Mouse (Mus musculus) midbrain, embryonic 16.5 days (tissue): Measurements from ENCODE around the gene Bves. TPM values are rescaled to one million over a fixed set of nuclear protein-coding genes. Genes with fewer than 3 reads are reported as not detected.
A peak's percentile ranks its signal among the peaks of the same experiment; 100 is the strongest.
"Not testable (repeated sequence)": the region's sequence is repeated elsewhere in the genome, so short reads cannot be mapped to it uniquely, and the experiment has no call there.

ENCODE experiments used
- ATAC-seq: fragments of 200-750 bp; cut with Nextera tagmentation; 2 replicates; pipeline ENCODE4 v1.8.0; 2017; ENCODE audit warnings: moderate TSS enrichment
- H3K27ac ChIP-seq: fragments of 300-500 bp; sonication (generic); 2 replicates; pipeline ENCODE4 v1.5.1; 2014; ENCODE audit warnings: mild to moderate bottlenecking, low read length, mixed read lengths
- H3K27me3 ChIP-seq: fragments of 300-500 bp; sonication (generic); 2 replicates; pipeline ENCODE4 v1.6.1; 2014; ENCODE audit warnings: low read depth, low read length, mixed read lengths; ENCODE audit not compliant: control insufficient read depth, insufficient read depth
- H3K36me3 ChIP-seq: fragments of 300-500 bp; sonication (generic); 2 replicates; pipeline ENCODE4 v1.6.1; 2014; ENCODE audit warnings: mild to moderate bottlenecking, low read length, moderate library complexity, mixed read lengths; ENCODE audit not compliant: control insufficient read depth, insufficient read depth
- H3K4me1 ChIP-seq: fragments of 300-500 bp; sonication (generic); 2 replicates; pipeline ENCODE4 v1.6.1; 2014; ENCODE audit warnings: mild to moderate bottlenecking, low read length, mixed read lengths; ENCODE audit not compliant: control insufficient read depth, insufficient read depth
- H3K4me2 ChIP-seq: fragments of 300-500 bp; sonication (generic); 2 replicates; pipeline ENCODE4 v1.6.1; 2014; ENCODE audit warnings: mild to moderate bottlenecking, low read length, mixed read lengths
- H3K4me3 ChIP-seq: fragments of 300-500 bp; sonication (generic); 2 replicates; pipeline ENCODE4 v1.5.1; 2014; ENCODE audit warnings: low read depth, mild to moderate bottlenecking, low read length, moderate library complexity, mixed read lengths
- H3K9ac ChIP-seq: fragments of 300-500 bp; sonication (generic); 2 replicates; pipeline ENCODE4 v1.6.1; 2014; ENCODE audit warnings: low read depth, low read length, mixed read lengths
- H3K9me3 ChIP-seq: fragments of 300-500 bp; sonication (generic); replicated peaks from 2 replicates; pipeline ENCODE4 v1.6.1; 2014; ENCODE audit warnings: mild to moderate bottlenecking, low read length, mixed read lengths; ENCODE audit not compliant: control insufficient read depth, poor library complexity, severe bottlenecking
- WGBS: fragments of 180-500 bp; shearing (Covaris S2); extraction: QIAGEN DNeasy Blood & Tissue Kit; methylation state at CpG from one replicate; pipeline ENCODE4 v1.1.7; 2014; 5-methylcytosine and 5-hydroxymethylcytosine counted together
- polyA plus RNA-seq: library from polyadenylated mRNA; unstranded; fragments of >200 nt; fragmentation: Nextera tagmentation; extraction: Ambion mirVana; gene quantifications from 2 replicates; pipeline ENCODE4 v1.2.1, GENCODE M21; 2015

The Bves gene
- polyA plus RNA-seq, 1 experiment from 2014 or later, result 1.7 TPM

GRCm38 (mm10) chr10:45334925-45335324, 647 bp upstream of the Bves start:
- WGBS, result 20% methylated on average over 7 of the region's 7 CpGs
- peak; percentile 56 for ATAC-seq
- Histone ChIP-seq H3K4me3 (peak overlapping the region; percentile 76), H3K27ac (no peak overlapping the region), H3K4me1 (peaks cover 5% of the 10 kb centered on the region; the same call in 1 of the 2 replicates), H3K4me2 (peak overlapping the region; percentile 94), H3K36me3 (no peaks in the 10 kb centered on the region), H3K27me3 (peaks cover 14% of the 10 kb centered on the region), H3K9ac (no peak overlapping the region), H3K9me3 (no peaks in the 10 kb centered on the region)

DNA sequence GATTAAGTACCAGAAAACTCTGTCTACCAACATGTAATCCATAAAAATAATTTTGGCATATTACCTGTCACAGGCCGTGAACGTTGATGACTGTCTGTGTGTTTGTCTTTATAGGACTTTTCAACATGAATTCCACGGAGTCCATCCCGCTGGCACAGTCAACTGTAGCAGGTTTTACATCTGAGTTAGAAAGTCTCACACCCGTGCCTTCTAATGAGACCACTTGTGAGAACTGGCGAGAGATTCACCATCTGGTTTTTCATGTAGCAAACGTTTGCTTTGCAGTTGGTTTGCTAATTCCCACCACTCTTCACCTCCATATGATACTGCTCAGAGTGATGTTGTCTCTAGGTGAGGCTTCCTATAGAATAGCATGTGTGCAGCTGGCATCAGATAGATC, 3.5 kb downstream of the Bves start:
- H3K9ac ChIP-seq, result no peak overlapping the region
- H3K27me3 ChIP-seq, result peaks cover 9% of the 10 kb centered on the region
- no peak for ATAC-seq
- no peak overlapping the region for H3K4me3 ChIP-seq
- H3K9me3 ChIP-seq, result no peaks in the 10 kb centered on the region
- 81% methylated on average over 7 of the region's 7 CpGs for WGBS
- H3K27ac ChIP-seq, result no peak overlapping the region
- no peak overlapping the region for H3K4me2 ChIP-seq
- no peaks in the 10 kb centered on the region for H3K36me3 ChIP-seq
- peaks cover 5% of the 10 kb centered on the region; the same call in 1 of the 2 replicates for H3K4me1 ChIP-seq

- H3K27me3 ChIP-seq, result no peaks in the 10 kb centered on the region
- no peak overlapping the region for H3K27ac ChIP-seq
- no peaks in the 10 kb centered on the region for H3K36me3 ChIP-seq
- no peaks in the 10 kb centered on the region for H3K9me3 ChIP-seq
- H3K9ac ChIP-seq, result no peak overlapping the region
- WGBS, result 87% methylated on average over 4 of the region's 4 CpGs
- no peak overlapping the region for H3K4me2 ChIP-seq
- no peaks in the 10 kb centered on the region for H3K4me1 ChIP-seq
- H3K4me3 ChIP-seq, result no peak overlapping the region
- ATAC-seq, result no peak
Observed at GRCm38 (mm10) chr10:45344381-45344780, 8.8 kb downstream of the Bves start.

DNA sequence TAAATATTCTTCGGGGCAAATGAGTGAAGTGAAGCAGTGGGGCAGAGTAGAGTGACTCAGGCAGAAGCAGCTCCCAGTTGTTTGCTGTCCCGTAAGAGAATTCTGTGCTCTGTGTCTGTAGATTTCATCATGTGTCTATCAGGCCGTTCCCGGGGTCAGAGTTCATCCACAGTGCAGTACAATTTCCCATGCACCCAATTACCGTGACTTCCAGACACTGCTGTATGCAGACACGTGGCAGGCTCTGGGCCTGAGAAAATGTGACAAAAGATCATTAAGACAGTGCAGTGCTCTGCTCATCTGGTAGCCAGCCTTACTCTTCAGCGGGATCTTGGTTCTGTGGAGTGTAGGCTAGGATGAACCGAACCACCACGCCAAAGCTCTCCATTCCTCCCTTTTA, 9.6 kb downstream of the Bves start:
- H3K36me3 ChIP-seq, result no peaks in the 10 kb centered on the region
- ATAC-seq, result no peak
- no peak overlapping the region for H3K9ac ChIP-seq
- H3K27me3 ChIP-seq, result no peaks in the 10 kb centered on the region
- no peak overlapping the region for H3K4me2 ChIP-seq
- WGBS, result 82% methylated on average over 9 of the region's 9 CpGs
- H3K4me3 ChIP-seq, result no peak overlapping the region
- no peaks in the 10 kb centered on the region for H3K9me3 ChIP-seq
- H3K27ac ChIP-seq, result no peak overlapping the region
- H3K4me1 ChIP-seq, result no peaks in the 10 kb centered on the region

DNA sequence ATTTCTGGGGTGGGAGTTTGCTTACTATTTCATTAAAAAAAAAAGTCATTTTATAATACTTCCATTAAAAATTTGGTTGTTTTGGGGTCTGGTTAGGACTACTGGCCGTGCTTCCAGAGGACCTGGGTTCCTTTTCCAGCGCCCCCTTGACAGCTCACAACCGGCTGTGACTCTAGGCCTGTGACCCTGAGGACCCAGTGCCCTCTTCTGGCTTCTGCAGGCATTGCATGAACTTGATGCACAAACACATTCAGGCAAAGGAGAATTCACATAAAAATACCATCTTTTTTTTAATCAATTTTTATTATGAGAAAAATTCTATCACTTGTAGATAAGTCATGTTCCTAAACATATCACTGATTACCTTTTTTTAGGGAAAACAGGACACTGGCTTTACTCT, 12.6 kb downstream of the Bves start:
- ATAC-seq, H3K36me3 ChIP-seq, H3K27ac ChIP-seq, H3K4me1 ChIP-seq, H3K4me2 ChIP-seq, H3K4me3 ChIP-seq, H3K9me3 ChIP-seq, H3K27me3 ChIP-seq, H3K9ac ChIP-seq: not testable (repeated sequence)
- whole genome bisulfite sequencing, result 82% methylated on average over 3 of the region's 3 CpGs

- Histone ChIP-seq H3K9ac (no peak overlapping the region), H3K4me2 (no peak overlapping the region), H3K9me3 (no peaks in the 10 kb centered on the region), H3K4me3 (no peak overlapping the region), H3K27me3 (no peaks in the 10 kb centered on the region), H3K27ac (no peak overlapping the region), H3K4me1 (no peaks in the 10 kb centered on the region), H3K36me3 (no peaks in the 10 kb centered on the region)
- ATAC-seq, result no peak
- WGBS, result 93% methylated on average over 6 of the region's 6 CpGs
Observed at GRCm38 (mm10) chr10:45356091-45356490, 20.5 kb downstream of the Bves start.

DNA sequence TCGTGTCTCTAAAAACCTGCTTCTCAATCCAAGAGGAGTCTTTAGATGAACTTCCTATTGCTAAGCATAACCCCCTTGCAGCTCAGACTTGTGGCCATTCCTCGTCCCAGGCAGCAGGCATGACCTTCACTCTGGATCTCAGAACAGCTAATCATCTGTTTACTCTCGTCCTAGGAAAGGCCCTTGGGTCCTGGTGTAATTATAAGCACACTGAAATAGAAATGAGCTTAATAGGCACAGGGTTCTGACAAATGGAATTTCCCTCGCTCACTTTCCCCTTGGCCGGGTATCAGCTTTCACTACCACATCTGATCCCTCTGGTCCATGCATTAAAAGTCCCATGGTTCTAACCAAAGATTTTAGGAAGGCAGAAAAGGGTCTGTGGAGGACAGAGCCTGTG, 27.8 kb downstream of the Bves start:
- no peak for ATAC-seq
- Histone ChIP-seq H3K9ac (no peak overlapping the region), H3K4me3 (no peak overlapping the region), H3K9me3 (no peaks in the 10 kb centered on the region), H3K4me2 (no peak overlapping the region), H3K27me3 (no peaks in the 10 kb centered on the region), H3K27ac (no peak overlapping the region), H3K4me1 (no peaks in the 10 kb centered on the region), H3K36me3 (no peaks in the 10 kb centered on the region)
- 50% methylated on average over 5 of the region's 5 CpGs for WGBS

DNA sequence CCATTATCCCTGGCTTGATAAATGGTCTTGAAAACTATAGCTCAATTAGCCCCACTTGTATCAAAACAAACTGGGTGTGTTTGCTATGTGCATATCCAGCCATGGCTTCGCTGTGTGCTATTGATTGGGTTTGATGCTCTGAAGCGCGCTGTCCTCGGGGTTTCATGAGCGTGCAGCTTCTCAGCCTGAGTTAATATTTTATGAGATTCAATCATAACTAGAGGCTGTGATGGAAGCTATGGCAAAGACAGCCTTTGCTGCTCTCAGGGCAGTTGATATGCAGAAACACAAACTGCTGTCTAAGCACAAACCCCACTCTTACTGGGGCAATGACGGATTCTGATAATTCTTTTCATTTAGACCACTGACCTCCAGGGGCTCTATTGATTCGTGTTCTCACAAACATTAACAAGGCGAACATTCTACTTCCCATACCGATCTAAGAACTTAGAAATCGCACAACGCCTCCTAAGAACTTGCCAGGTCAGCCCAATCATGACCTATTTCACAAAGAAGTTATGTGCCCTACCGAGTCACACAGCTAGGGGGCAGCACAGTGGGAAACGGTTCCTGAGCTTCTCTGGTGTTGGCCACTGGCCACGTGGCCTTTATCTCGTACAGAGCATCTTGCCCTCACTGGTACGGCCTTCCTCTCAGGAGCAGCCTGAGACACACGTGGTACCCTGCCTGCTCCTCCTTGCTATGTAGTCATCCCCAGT, 31.6 kb downstream of the Bves start:
- Histone ChIP-seq H3K9me3 (no peaks in the 10 kb centered on the region), H3K27me3 (no peaks in the 10 kb centered on the region), H3K27ac (no peak overlapping the region), H3K36me3 (no peaks in the 10 kb centered on the region), H3K4me3 (no peak overlapping the region), H3K4me2 (no peak overlapping the region), H3K4me1 (no peaks in the 10 kb centered on the region), H3K9ac (no peak overlapping the region)
- WGBS, result 76% methylated on average over 17 of the region's 17 CpGs
- ATAC-seq, result peak; percentile 68

DNA sequence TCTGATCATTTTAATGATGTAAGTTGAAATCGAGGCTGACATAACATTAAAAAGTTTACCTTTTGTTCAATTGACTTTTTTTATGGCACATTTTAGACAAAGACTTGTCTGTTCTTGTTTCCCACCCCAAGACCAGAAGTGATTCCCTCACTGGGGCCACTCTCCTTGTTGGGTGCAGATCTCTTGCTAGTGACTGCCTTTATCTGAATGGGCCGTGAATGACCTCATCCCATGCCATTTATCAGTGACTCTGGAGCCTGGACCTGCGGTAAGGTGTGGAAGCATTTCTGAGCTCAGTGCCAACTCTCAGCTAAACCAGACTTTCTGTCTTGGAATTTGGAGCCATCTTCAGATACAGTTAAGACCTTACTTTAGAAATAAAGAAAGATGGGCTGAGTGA, 34.1 kb downstream of the Bves start:
- no peak for ATAC-seq
- Histone ChIP-seq H3K36me3 (no peaks in the 10 kb centered on the region), H3K4me1 (no peaks in the 10 kb centered on the region), H3K4me2 (no peak overlapping the region), H3K27me3 (no peaks in the 10 kb centered on the region), H3K4me3 (no peak overlapping the region), H3K27ac (no peak overlapping the region), H3K9ac (no peak overlapping the region), H3K9me3 (no peaks in the 10 kb centered on the region)
- WGBS, result 92% methylated on average over 3 of the region's 3 CpGs
